Mouse (Mus musculus): ENCODE results near the gene Ehd3.

DNA sequence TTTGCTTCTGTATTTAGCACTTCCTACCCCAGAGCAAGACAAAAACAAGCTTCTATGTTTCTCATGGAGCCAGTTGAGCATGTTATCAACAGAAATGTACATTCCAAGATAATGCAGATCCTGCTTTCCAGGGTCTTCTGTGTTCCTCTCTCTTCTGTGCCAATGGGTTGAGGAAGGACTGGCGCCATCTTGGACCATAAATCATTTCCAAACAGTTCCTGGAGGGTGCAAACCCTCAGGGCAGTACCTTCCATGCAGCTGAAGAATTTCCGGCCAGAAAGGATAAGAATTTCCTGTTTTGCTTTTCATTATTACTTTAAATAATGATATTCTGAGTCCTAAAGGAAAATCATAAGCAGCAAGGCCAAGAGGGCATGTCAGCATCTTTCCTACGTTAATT lies 41.7 kb downstream of the Ehd3 start:
- TF ChIP-seq POLR2A (IDR thresholded peaks at IDR 0.05; ENCODE audit: extremely low read depth, insufficient read depth, low read length) = no peak
- TF ChIP-seq CTCF (IDR thresholded peaks at IDR 0.05; ENCODE audit: low read depth, low read length) = no peak

Data from liver, adult 2 months (tissue).